Mouse (Mus musculus): ENCODE results near the gene Nrcam.

The Nrcam gene

GRCm38 (mm10) chr12:44438884-44439283, 110.2 kb downstream of the Nrcam start:
- DNase-seq = no peak

- no peak for DNase-seq
Measured at GRCm38 (mm10) chr12:44440230-44440629, 111.5 kb downstream of the Nrcam start.

- no peak for DNase-seq
Measured at GRCm38 (mm10) chr12:44450930-44451329, 122.2 kb downstream of the Nrcam start.

- peak in 1 of 2 experiments; percentile 46 for DNase-seq
Measured at GRCm38 (mm10) chr12:44451742-44452141, 123.1 kb downstream of the Nrcam start.

GRCm38 (mm10) chr12:44453791-44454190, 125.1 kb downstream of the Nrcam start:
- DNase-seq = no peak

GRCm38 (mm10) chr12:44457961-44458360, 129.3 kb downstream of the Nrcam start:
- DNase-seq = no peak

- no peak for DNase-seq
Measured at GRCm38 (mm10) chr12:44462436-44462835, 133.8 kb downstream of the Nrcam start.

- no peak for DNase-seq
Measured at GRCm38 (mm10) chr12:44462976-44463375, 134.3 kb downstream of the Nrcam start.

GRCm38 (mm10) chr12:44471073-44471472, 142.4 kb downstream of the Nrcam start:
- DNase-seq = no peak

GRCm38 (mm10) chr12:44475355-44475754, 146.7 kb downstream of the Nrcam start:
- DNase-seq = no peak

GRCm38 (mm10) chr12:44479260-44480030, 150.8 kb downstream of the Nrcam start:
- no peak for DNase-seq

GRCm38 (mm10) chr12:44480031-44480419, 151.3 kb downstream of the Nrcam start:
- DNase-seq = no peak

- no peak for DNase-seq
Measured at GRCm38 (mm10) chr12:44481415-44481814, 152.7 kb downstream of the Nrcam start.

GRCm38 (mm10) chr12:44492759-44493479, 164.2 kb downstream of the Nrcam start:
- DNase-seq = no peak

GRCm38 (mm10) chr12:44497762-44498161, 169.1 kb downstream of the Nrcam start:
- DNase-seq = no peak

GRCm38 (mm10) chr12:44498872-44499271, 170.2 kb downstream of the Nrcam start:
- no peak for DNase-seq

- no peak for DNase-seq
Measured at GRCm38 (mm10) chr12:44501807-44502487, 173.3 kb downstream of the Nrcam start.

GRCm38 (mm10) chr12:44503737-44504136, 175.1 kb downstream of the Nrcam start:
- DNase-seq = no peak

- no peak for DNase-seq
Measured at GRCm38 (mm10) chr12:44508635-44509034, 179.9 kb downstream of the Nrcam start.

- DNase-seq = no peak
Measured at GRCm38 (mm10) chr12:44509406-44510104, 180.9 kb downstream of the Nrcam start.

- no peak for DNase-seq
Measured at GRCm38 (mm10) chr12:44515066-44515465, 186.4 kb downstream of the Nrcam start.

GRCm38 (mm10) chr12:44519440-44520141, 190.9 kb downstream of the Nrcam start:
- no peak for DNase-seq
